Mouse (Mus musculus): ENCODE data around the gene Stxbp3. TPM values are rescaled to one million over a fixed set of nuclear protein-coding genes. Genes with fewer than 3 reads are reported as not detected.

Stxbp3 gene
- total and polyA plus RNA-seq, 3 experiments, result 15.9 to 32.2 TPM; not detected in 1

- H3K9me3 ChIP-seq (replicated peaks; ENCODE audit: insufficient read depth, low read length), result no peaks in the 10 kb centered on the region
- peaks cover 4 to 15% of the 10 kb centered on the region in 2 experiments; a peak in 2 of 4 replicates for H3K4me1 ChIP-seq (ENCODE audit: control insufficient read depth in 1 of 2, insufficient read depth in 2 of 2, low read length in 2 of 2)
- TF ChIP-seq POLR2A (IDR thresholded peaks at IDR 0.05; ENCODE audit: control insufficient read depth in 1 of 2, insufficient read depth in 1 of 2, low read depth in 1 of 2, low read length in 2 of 2, poor library complexity in 1 of 2), result no peak
- TF ChIP-seq TBP (IDR thresholded peaks at IDR 0.05; ENCODE audit: low read depth, low read length), result peak; percentile 77
- no peak for TF ChIP-seq POLR2AphosphoS5 (IDR thresholded peaks at IDR 0.05; ENCODE audit: borderline replicate concordance, low read depth, low read length)
- TF ChIP-seq MAFK (IDR thresholded peaks at IDR 0.05; ENCODE audit: borderline replicate concordance, low read depth, low read length), result no peak
- TF ChIP-seq GABPA (IDR thresholded peaks at IDR 0.05; ENCODE audit: low read depth, low read length), result no peak
- TF ChIP-seq MXI1 (IDR thresholded peaks at IDR 0.05; ENCODE audit: low read depth, low read length), result 0 out of 2 replicates have a peak, but pooled peaks have one; percentile 42
- TF ChIP-seq MEF2A (IDR thresholded peaks at IDR 0.05; ENCODE audit: extremely low read depth, insufficient replicate concordance, low read depth, low read length, poor library complexity, severe bottlenecking), result no peak
- TF ChIP-seq BHLHE40 (IDR thresholded peaks at IDR 0.05; ENCODE audit: borderline replicate concordance, low read depth, low read length), result peak; percentile 65; the same call in 1 of the 2 replicates
- TF ChIP-seq UBTF (IDR thresholded peaks at IDR 0.05; ENCODE audit: borderline replicate concordance, insufficient read depth, low read depth, low read length), result no peak
- peak; percentile 19 to 72; a peak in 1 of 4 replicates for TF ChIP-seq EP300 (IDR thresholded peaks at IDR 0.05; ENCODE audit: low read depth in 1 of 2, low read length in 2 of 2)
- peak; percentile 85; the same call in 1 of the 2 replicates for TF ChIP-seq MYC (IDR thresholded peaks at IDR 0.05; ENCODE audit: low read depth, low read length)
- peak; percentile 46; the same call in 1 of the 2 replicates for TF ChIP-seq GATA1 (IDR thresholded peaks at IDR 0.05; ENCODE audit: low read depth, low read length)
- TF ChIP-seq MAX (IDR thresholded peaks at IDR 0.05; ENCODE audit: low read length), result peak; percentile 75
- no peak for TF ChIP-seq NRF1 (IDR thresholded peaks at IDR 0.05; ENCODE audit: insufficient read depth, low read depth, low read length, poor library complexity, severe bottlenecking)
- no peak for TF ChIP-seq USF1 (IDR thresholded peaks at IDR 0.05; ENCODE audit: low read depth, low read length)
- H3K27ac ChIP-seq (ENCODE audit: control insufficient read depth, low read depth, low read length), result peak overlapping the region; percentile 38
- peak overlapping the region; percentile 33 for H3K9ac ChIP-seq (ENCODE audit: control insufficient read depth, low read depth, low read length, poor library complexity, severe bottlenecking)
- no peaks in the 10 kb centered on the region for H3K79me2 ChIP-seq (ENCODE audit: control insufficient read depth, insufficient read depth, low read length, poor library complexity)
- H3K27me3 ChIP-seq (ENCODE audit: control insufficient read depth in 1 of 2, insufficient read depth in 2 of 2, low read length in 2 of 2), result peaks cover 2 to 3% of the 10 kb centered on the region in 2 experiments; a peak in 3 of 4 replicates
- DNase-seq (ENCODE audit: low read depth, low spot score), result peak; percentile 85
- H3K36me3 ChIP-seq (ENCODE audit: control insufficient read depth in 1 of 2, insufficient read depth in 2 of 2, low read length in 2 of 2), result peaks cover 0 to 8% of the 10 kb centered on the region in 2 experiments; a peak in 2 of 4 replicates
- peak overlapping the region; percentile 4 to 22; a peak in 2 of 4 replicates for H3K4me3 ChIP-seq (ENCODE audit: control insufficient read depth in 1 of 2, insufficient read depth in 1 of 2, low read depth in 2 of 2, low read length in 2 of 2)
Measured at GRCm38 (mm10) chr3:108850506-108850905, 10.2 kb upstream of the Stxbp3 start.

- Histone ChIP-seq H3K9ac (ENCODE audit: control insufficient read depth, low read depth, low read length, poor library complexity, severe bottlenecking) (no peak overlapping the region), H3K9me3 (replicated peaks; ENCODE audit: insufficient read depth, low read length) (no peaks in the 10 kb centered on the region), H3K4me3 (ENCODE audit: control insufficient read depth in 1 of 2, insufficient read depth in 1 of 2, low read depth in 2 of 2, low read length in 2 of 2) (no peak overlapping the region), H3K27me3 (ENCODE audit: control insufficient read depth in 1 of 2, insufficient read depth in 2 of 2, low read length in 2 of 2) (peaks cover 6 to 10% of the 10 kb centered on the region in 2 experiments; a peak in 3 of 4 replicates), H3K27ac (ENCODE audit: control insufficient read depth, low read depth, low read length) (no peak overlapping the region), H3K36me3 (ENCODE audit: control insufficient read depth in 1 of 2, insufficient read depth in 2 of 2, low read length in 2 of 2) (peaks cover 0 to 8% of the 10 kb centered on the region in 2 experiments; a peak in 2 of 4 replicates), H3K4me1 (ENCODE audit: control insufficient read depth in 1 of 2, insufficient read depth in 2 of 2, low read length in 2 of 2) (peaks cover 4 to 15% of the 10 kb centered on the region in 2 experiments; a peak in 2 of 4 replicates), H3K79me2 (ENCODE audit: control insufficient read depth, insufficient read depth, low read length, poor library complexity) (no peaks in the 10 kb centered on the region)
- no peak for TF ChIP-seq MYC (IDR thresholded peaks at IDR 0.05; ENCODE audit: low read depth, low read length)
- TF ChIP-seq CHD1 (IDR thresholded peaks at IDR 0.05; ENCODE audit: low read depth, low read length), result no peak
- TF ChIP-seq NRF1 (IDR thresholded peaks at IDR 0.05; ENCODE audit: insufficient read depth, low read depth, low read length, poor library complexity, severe bottlenecking), result no peak
- no peak for TF ChIP-seq POLR2AphosphoS5 (IDR thresholded peaks at IDR 0.05; ENCODE audit: borderline replicate concordance, low read depth, low read length)
- no peak for TF ChIP-seq HCFC1 (IDR thresholded peaks at IDR 0.05; ENCODE audit: low read depth, low read length)
- TF ChIP-seq GABPA (IDR thresholded peaks at IDR 0.05; ENCODE audit: low read depth, low read length), result no peak
- no peak for TF ChIP-seq TBP (IDR thresholded peaks at IDR 0.05; ENCODE audit: low read depth, low read length)
- no peak for TF ChIP-seq CHD2 (IDR thresholded peaks at IDR 0.05; ENCODE audit: low read length)
- no peak for TF ChIP-seq ZNF384 (IDR thresholded peaks at IDR 0.05; ENCODE audit: low read depth, low read length)
- TF ChIP-seq ZKSCAN1 (IDR thresholded peaks at IDR 0.05; ENCODE audit: low read depth, low read length), result no peak
- DNase-seq (ENCODE audit: low read depth, low spot score), result no peak
Measured at GRCm38 (mm10) chr3:108846616-108847015, 6.3 kb upstream of the Stxbp3 start.
